Mouse (Mus musculus): ENCODE measurements around the gene Tprkb.
"Not testable (repeated sequence)": the region's sequence is repeated elsewhere in the genome, so short reads cannot be mapped to it uniquely, and the experiment has no call there.

Tprkb gene

DNA sequence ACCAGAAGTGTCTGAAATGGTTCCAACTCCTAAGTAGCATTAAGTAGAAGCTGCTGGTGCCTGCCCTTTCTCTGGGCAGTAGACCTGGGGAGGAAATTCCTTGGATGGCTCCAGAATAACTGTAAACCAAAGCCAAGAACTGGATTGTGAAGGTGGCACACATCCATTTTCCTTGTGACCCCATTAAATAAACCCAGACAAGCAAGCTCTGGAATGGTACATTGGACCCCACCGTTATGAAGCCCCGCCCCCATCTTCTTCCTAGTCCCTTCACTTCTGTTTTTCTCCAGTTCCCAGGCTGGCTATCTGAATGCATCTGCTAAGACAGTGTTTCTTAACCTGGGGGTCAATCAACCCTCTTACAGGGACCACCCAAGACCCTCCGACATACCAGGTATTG, at the start of gene Tprkb:
Gene Tprkb (plus strand): TSS at position 279 of the 400 bp plus-strand sequence.
- no peak for DNase-seq (ENCODE audit: inconsistent age in 2 of 2, low spot score in 1 of 2)

- peak; percentile 87 to 95 for DNase-seq (ENCODE audit: inconsistent age in 2 of 2, low spot score in 1 of 2)
Observed at GRCm38 (mm10) chr6:85862565-85862964, 49.1 kb upstream of the Tprkb start.

- peak in 1 of 2 experiments; percentile 71 for DNase-seq (ENCODE audit: inconsistent age in 2 of 2, low spot score in 1 of 2)
Observed at GRCm38 (mm10) chr6:85863136-85863535, 48.5 kb upstream of the Tprkb start.

DNA sequence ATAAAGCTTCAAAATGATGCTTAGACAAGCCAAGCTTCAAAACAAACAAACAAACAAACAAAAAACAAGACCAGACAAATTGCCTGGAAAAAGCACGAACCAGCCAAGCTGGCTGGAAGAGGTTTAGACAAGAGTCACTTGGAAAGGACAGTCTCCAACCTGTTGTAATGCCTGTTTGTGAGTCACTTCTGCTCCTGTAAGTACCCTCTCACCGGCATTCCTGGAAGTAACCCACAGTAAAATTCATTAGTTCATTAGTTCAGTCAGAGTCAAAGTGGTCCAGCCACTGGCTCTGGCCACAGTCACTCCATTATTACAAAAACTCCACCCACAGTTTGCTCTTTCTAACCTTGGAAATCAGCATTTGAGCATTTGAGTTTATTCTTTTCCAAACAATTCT, 47.8 kb upstream of the Tprkb start:
- peak in 1 of 2 experiments; percentile 49 for DNase-seq (ENCODE audit: inconsistent age in 2 of 2, low spot score in 1 of 2)

GRCm38 (mm10) chr6:85864900-85865639, 46.6 kb upstream of the Tprkb start:
- peak; percentile 46 to 71 for DNase-seq (ENCODE audit: inconsistent age in 2 of 2, low spot score in 1 of 2)

DNA sequence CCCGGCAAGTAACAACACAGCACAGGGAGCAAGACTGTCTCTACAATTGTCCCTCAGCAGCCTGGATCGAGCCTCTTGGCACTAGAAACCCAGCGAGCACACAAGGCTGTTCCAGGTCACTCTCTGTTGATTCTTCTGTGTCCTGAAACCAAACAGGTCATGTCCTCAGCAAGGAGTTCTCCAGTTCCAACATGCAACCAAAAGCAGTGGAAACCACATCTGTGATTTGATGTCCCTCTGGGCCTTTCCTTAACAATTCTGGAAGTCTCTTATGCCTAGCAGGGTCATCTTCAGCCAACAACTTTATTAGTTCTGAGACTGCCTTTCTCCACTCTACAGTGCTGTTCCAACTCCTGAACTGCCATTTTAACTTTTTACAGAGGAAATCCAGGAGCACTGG, 45.5 kb upstream of the Tprkb start:
- DNase-seq (ENCODE audit: inconsistent age in 2 of 2, low spot score in 1 of 2): peak in 1 of 2 experiments; percentile 39

DNA sequence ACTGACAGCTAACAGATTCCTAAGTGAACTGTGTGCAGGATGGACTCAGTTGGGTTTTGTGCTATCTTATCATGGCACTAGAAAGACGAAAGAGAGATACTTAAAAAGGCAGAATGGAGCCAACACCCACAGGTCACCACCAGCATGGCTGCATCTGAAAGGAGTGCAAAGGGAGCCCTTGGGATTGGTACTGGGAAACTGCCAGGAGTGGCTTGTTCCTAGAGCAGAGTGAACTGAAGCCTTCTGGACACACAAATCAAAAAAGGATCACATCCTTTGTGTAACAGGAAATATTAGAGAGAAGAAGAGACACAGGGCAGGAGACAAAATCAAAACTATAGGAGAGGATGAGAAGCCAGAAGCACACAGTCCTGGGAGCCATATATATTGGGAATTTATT, 44.7 kb upstream of the Tprkb start:
- not testable (repeated sequence) for DNase-seq (ENCODE audit: inconsistent age in 2 of 2, low spot score in 1 of 2)

- DNase-seq (ENCODE audit: inconsistent age in 2 of 2, low spot score in 1 of 2): peak in 1 of 2 experiments; percentile 73
Observed at GRCm38 (mm10) chr6:85867726-85868690, 43.7 kb upstream of the Tprkb start.

DNA sequence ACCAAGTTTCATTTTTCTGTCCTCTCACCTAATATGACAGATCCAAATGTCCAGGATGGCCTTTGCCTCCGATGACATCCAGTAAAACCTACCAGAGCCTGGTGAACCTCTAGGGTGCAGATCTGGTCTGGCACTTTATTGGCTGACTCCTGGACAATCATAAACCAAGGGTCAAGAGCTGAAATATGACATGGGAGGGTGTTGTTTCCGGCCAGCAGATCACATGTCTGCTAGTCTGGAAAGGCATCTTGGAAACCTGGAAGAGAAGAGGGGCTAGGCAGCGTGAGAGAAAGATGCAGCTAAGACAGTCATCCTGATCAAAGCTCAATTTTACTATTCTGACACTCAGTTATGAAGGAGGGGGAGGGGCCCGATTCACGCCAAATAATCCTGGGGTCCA, 42.7 kb upstream of the Tprkb start, which contains the start of gene Nat8f2:
Gene Nat8f2 (minus strand): TSS at position 153 of the 400 bp plus-strand sequence.
- DNase-seq (ENCODE audit: inconsistent age in 2 of 2, low spot score in 1 of 2): not testable (repeated sequence)

DNA sequence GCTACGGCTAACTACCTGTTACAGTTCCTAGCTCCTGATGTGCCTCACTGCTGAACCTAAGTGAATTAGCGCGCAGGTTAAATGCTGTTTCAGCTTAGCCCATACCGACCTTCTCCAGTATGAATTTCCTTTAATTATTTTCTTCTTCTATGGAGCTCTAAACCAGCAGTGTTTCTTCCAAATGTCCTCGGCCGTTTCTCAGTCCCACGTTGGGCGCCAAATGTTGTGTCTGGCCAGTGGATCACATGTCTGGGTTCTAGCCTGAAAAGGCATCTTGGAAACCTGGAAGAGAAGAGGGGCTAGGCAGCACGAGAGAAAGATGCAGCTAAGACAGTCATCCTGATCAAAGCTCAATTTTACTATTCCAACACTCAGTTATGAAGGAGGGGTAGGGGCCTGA, 28.4 kb upstream of the Tprkb start:
- not testable (repeated sequence) for DNase-seq (ENCODE audit: inconsistent age in 2 of 2, low spot score in 1 of 2)

DNA sequence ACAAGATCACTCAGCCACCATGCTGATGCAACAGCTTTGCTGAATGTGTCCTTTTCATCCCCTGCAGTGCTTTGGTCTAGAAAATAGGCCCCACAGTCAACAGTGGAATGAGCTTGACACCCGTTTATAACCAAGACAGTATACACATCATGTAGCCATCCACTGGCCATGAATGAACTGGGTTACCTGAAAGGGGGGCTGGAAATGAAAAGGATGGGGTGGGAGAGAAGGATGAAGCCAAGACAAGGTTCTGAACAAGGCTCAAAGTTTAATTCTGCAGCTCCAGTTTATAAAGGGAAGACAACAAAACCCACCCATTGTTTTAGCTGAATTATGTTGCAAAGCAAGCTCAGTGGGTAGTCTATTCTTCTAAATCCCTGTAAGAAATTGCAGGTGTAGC, 27.4 kb upstream of the Tprkb start:
- DNase-seq (ENCODE audit: inconsistent age in 2 of 2, low spot score in 1 of 2): no peak

DNA sequence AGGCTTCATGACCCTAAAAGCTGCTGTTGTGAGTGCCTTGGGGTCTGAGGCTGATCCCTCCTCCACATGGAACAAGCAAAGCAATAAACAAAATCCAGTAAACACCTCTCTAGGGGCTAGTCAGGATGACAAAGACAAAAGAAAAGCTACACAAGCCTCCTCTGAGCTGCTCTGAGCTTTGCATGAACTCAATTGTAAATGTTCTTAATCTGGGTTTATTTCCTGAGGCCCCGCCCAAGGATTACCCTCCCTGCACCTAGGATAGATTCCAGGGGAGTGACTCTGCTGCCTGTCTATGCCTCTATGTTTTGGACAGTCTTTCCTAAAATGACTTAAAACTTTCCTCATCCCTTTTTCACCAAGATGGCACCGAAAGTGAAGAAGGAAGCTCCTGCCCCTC, 22.7 kb upstream of the Tprkb start:
- no peak for DNase-seq (ENCODE audit: inconsistent age in 2 of 2, low spot score in 1 of 2)

DNA sequence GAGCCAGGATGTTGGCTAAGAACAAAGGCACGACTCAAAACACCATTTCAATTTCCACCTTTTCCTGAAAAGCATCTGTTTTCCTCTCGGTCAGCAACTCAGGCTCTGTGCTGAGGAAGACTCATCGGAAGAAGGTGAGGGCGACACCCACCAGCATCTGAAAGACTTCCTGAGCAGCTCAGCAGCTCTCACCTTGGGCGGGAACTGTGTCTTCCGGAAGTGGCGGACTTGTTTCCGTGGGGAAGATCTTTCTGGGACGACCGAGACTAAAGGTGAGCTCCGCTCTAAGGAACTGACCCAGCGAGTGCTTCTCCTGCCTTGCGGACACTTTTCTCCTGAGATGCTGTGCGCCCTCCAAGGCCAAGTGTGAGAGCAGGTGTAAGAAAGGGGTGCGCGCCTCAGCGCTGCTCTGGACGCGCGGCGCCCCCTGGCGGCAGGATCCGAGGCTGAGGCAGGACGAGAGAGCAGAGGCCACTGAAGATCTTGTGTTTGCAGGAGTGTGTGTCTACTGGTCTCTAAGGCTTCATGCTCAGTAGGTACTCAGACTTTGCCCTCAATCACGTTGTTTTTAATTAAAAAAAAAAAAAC, 16.5 kb upstream of the Tprkb start:
- peak in 1 of 2 experiments; percentile 71 for DNase-seq (ENCODE audit: inconsistent age in 2 of 2, low spot score in 1 of 2)

- peak; percentile 61 to 72 for DNase-seq (ENCODE audit: inconsistent age in 2 of 2, low spot score in 1 of 2)
Observed at GRCm38 (mm10) chr6:85898596-85899475, 12.8 kb upstream of the Tprkb start.

DNA sequence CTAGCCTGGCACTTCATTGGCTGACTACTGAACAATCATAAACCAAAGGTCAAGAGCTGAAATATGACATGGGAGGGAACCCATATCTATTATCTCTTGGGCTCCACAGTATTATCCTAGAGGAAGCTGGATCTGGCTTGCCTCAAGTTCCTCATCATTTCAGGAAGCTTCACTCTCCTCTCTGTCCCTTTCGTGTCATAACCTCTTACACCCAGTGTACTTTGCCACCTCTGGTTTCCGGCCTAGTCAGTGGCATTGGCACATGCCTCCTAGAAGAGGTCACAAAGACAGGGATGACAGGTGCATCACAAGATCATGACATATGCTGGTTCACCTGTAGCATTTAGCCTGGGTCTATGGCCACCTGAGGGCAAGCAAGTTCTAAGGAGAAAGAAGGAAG, 9.4 kb upstream of the Tprkb start:
- no peak for DNase-seq (ENCODE audit: inconsistent age in 2 of 2, low spot score in 1 of 2)

DNA sequence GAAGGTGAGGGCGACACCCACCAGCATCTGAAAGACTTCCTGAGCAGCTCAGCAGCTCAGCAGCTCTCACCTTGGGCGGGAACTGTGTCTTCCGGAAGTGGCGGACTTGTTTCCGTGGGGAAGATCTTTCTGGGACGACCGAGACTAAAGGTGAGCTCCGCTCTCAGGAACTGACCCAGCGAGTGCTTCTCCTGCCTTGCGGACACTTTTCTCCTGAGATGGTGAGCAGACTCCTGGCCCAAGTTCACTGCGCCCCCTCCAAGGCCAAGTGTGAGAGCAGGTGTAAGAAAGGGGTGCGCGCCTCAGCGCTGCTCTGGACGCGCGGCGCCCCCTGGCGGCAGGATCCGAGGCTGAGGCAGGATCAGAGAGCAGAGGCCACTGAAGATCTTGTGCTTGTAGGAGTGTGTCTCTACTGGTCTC, 7.0 kb upstream of the Tprkb start, which contains the start of gene Nat8f4:
Gene Nat8f4 (minus strand): TSS at position 243 of the 420 bp plus-strand sequence.
- peak; percentile 88 to 96 for DNase-seq (ENCODE audit: inconsistent age in 2 of 2, low spot score in 1 of 2)

DNA sequence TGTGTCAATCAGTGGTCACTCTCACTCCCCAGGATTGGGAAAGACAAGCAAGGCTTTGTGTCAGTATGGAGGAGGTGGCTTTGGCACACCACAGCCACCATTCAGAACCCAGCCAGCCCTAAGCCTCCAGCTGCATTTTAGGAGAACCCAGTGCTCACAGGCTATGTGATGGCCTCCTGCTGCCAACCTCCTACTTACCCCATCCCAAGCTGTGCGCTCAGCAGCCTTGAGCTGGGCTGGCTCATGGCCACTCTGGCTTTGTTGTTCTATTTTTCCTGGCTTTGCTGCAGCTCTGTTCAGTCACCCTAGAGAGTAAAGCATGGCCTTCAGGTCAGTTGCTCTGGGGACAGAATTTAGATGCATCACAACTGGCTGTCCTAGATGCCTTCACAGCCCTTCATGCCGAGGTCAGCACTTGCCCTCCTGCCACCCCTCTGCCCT, 4.7 kb upstream of the Tprkb start:
- peak; percentile 87 to 94 for DNase-seq (ENCODE audit: inconsistent age in 2 of 2, low spot score in 1 of 2)

DNA sequence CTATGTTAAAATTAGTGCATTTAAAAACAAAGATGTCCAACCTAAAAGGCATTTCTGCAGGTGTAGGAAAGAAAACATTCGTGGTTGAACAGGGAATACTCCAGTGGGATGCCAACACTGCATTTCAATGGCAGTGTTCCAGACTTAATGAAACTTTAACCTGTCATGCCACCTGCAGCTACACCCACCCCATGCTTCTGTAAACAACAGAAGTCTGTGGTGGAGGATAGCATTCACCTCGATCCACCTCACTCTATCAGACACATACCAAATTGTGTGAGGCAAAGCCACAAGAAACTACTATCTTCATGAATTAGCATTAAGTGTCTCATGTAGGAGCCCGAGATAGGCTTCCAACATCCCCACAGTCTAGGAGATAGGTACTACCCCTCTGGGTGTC, 3.3 kb upstream of the Tprkb start:
- no peak for DNase-seq (ENCODE audit: inconsistent age in 2 of 2, low spot score in 1 of 2)

- no peak for DNase-seq (ENCODE audit: inconsistent age in 2 of 2, low spot score in 1 of 2)
Observed at GRCm38 (mm10) chr6:85909704-85910103, 2.0 kb upstream of the Tprkb start.

- DNase-seq (ENCODE audit: inconsistent age in 2 of 2, low spot score in 1 of 2): no peak
Observed at GRCm38 (mm10) chr6:85915141-85915538, 3.5 kb downstream of the Tprkb start.
